Mouse (Mus musculus): ENCODE data around the gene Gm10053. TPM values are rescaled to one million over a fixed set of nuclear protein-coding genes. Genes with fewer than 3 reads are reported as not detected.
A peak's percentile ranks its signal among the peaks of the same experiment; 100 is the strongest.
"Not testable (repeated sequence)": the region's sequence is repeated elsewhere in the genome, so short reads cannot be mapped to it uniquely, and the experiment has no call there.

Gene Gm10053
- polyA plus RNA-seq (2015; fragmentation: Nextera tagmentation; extraction: Ambion mirVana) = 138 and 154 TPM in 2 replicates

- not testable (repeated sequence) for H3K27me3 ChIP-seq (replicated peaks; ENCODE audit: insufficient read depth, low read length); DNase-seq (ENCODE audit: low spot score); H3K4me2 ChIP-seq (replicated peaks; ENCODE audit: low read depth, low read length); H3K9ac ChIP-seq (replicated peaks; ENCODE audit: low read depth); H3K9me3 ChIP-seq (ENCODE audit: low read length); ATAC-seq; H3K36me3 ChIP-seq (ENCODE audit: insufficient read depth, low read length); H3K4me3 ChIP-seq (ENCODE audit: low read depth, low read length); H3K4me1 ChIP-seq (ENCODE audit: insufficient read depth, low read depth, low read length); H3K27ac ChIP-seq (ENCODE audit: low read length)
- 63% methylated on average over 23 of the region's 26 CpGs for WGBS
These were observed at the start of gene Gm10053 for GRCm38 (mm10) chr19:24875129-24875870. Gene Gm10053, plus strand, starts transcription at chr19:24875686.

DNA sequence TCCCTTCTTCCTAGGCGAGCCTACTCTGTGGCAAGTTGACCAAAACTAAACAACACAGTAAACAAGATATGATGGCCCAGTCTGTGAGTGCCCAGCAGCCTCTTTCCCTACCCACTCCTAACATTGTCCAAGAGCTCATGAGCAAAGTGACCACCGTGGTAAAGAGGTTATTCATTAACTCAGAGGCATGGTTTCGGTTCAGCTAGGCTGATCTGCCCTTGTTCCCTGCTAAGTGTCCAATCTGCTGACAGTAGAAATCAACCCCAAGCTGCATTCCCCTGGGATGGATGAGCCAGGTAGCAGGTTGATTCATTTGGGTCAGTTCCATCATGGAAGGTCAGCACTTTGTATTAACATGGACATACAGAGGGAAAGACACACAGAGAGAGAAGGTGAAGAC, 33.4 kb upstream of the Gm10053 start:
- 69% methylated on average over 3 of the region's 3 CpGs for WGBS
- no peak for DNase-seq (ENCODE audit: low spot score)
- no peak for ATAC-seq
- Histone ChIP-seq H3K27ac (ENCODE audit: low read length) (no peak overlapping the region), H3K4me2 (replicated peaks; ENCODE audit: low read depth, low read length) (no peak overlapping the region), H3K9ac (replicated peaks; ENCODE audit: low read depth) (no peak overlapping the region), H3K36me3 (ENCODE audit: insufficient read depth, low read length) (no peaks in the 10 kb centered on the region), H3K9me3 (ENCODE audit: low read length) (no peaks in the 10 kb centered on the region), H3K4me3 (ENCODE audit: low read depth, low read length) (no peak overlapping the region), H3K4me1 (ENCODE audit: insufficient read depth, low read depth, low read length) (no peaks in the 10 kb centered on the region), H3K27me3 (replicated peaks; ENCODE audit: insufficient read depth, low read length) (no peaks in the 10 kb centered on the region)
- TF ChIP-seq CTCF (IDR thresholded peaks at IDR 0.05) (no peak), EP300 (IDR thresholded peaks at IDR 0.05) (no peak)

DNA sequence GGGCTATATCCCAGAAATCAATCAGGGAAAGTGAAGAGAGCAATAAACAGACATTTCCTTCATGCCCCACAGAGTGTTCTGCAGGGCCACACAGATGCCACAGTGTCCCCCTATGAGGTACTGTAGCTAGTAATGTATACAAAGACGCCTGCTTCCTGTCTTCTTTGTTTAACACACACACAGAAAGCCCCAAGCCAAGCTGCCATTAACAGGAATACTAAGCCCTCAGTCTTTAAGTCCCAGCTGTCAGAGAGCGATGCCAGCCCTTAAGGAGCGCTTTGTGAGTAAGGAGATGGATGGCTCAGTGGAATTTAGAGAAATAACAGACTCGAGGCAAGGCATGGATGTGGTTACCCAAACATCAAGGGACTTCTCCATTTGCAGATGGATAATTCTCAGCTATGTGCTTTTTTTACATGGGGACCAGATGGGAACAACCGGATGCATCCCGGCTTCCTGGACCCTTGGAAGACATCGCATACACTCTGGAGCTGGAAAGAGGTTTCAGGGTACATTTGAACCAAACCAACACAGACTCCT, 30.4 kb upstream of the Gm10053 start:
- Histone ChIP-seq H3K4me3 (ENCODE audit: low read depth, low read length) (no peak overlapping the region), H3K9me3 (ENCODE audit: low read length) (no peaks in the 10 kb centered on the region), H3K27ac (ENCODE audit: low read length) (no peak overlapping the region), H3K27me3 (replicated peaks; ENCODE audit: insufficient read depth, low read length) (no peaks in the 10 kb centered on the region), H3K36me3 (ENCODE audit: insufficient read depth, low read length) (no peaks in the 10 kb centered on the region), H3K9ac (replicated peaks; ENCODE audit: low read depth) (no peak overlapping the region), H3K4me2 (replicated peaks; ENCODE audit: low read depth, low read length) (no peak overlapping the region), H3K4me1 (ENCODE audit: insufficient read depth, low read depth, low read length) (no peaks in the 10 kb centered on the region)
- WGBS = 32% methylated on average over 7 of the region's 7 CpGs
- TF ChIP-seq EP300 (IDR thresholded peaks at IDR 0.05) = peak; percentile 82
- no peak for TF ChIP-seq CTCF (IDR thresholded peaks at IDR 0.05)
- ATAC-seq = peak; percentile 89
- DNase-seq (ENCODE audit: low spot score) = peak; percentile 52

DNA sequence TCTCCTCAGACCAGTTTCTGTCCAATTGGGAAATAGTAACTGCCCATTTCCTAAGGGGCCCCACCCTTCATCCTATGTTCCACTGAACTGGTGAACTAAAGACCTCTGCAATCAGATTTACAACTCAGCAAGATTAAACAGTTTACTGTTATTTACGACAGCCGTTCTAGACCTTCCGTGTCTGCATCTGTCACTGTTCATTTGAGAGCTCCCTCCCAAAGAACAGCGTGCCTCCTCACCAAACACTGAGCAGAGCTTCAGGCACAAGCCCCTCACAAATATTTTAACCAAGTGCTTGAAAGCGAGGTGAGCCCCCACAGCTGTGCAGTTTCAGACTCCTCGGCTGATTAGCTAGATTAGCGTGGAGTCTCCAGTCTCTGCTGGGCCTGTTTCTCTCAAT, 27.1 kb upstream of the Gm10053 start:
- no peak for TF ChIP-seq CTCF (IDR thresholded peaks at IDR 0.05)
- peak; percentile 39; the same call in 1 of the 2 replicates for TF ChIP-seq EP300 (IDR thresholded peaks at IDR 0.05)
- Histone ChIP-seq H3K9ac (replicated peaks; ENCODE audit: low read depth) (no peak overlapping the region), H3K4me1 (ENCODE audit: insufficient read depth, low read depth, low read length) (no peaks in the 10 kb centered on the region; the same call in 1 of the 2 replicates), H3K9me3 (ENCODE audit: low read length) (no peaks in the 10 kb centered on the region), H3K27me3 (replicated peaks; ENCODE audit: insufficient read depth, low read length) (no peaks in the 10 kb centered on the region), H3K27ac (ENCODE audit: low read length) (no peak overlapping the region), H3K4me3 (ENCODE audit: low read depth, low read length) (no peak overlapping the region), H3K36me3 (ENCODE audit: insufficient read depth, low read length) (no peaks in the 10 kb centered on the region), H3K4me2 (replicated peaks; ENCODE audit: low read depth, low read length) (no peak overlapping the region)
- peak; percentile 31 for DNase-seq (ENCODE audit: low spot score)
- 0 out of 2 replicates have a peak, but pooled peaks have one; percentile 32 for ATAC-seq
- WGBS = 47% methylated on average over 7 of the region's 7 CpGs

- no peaks in the 10 kb centered on the region; the same call in 1 of the 2 replicates for H3K4me1 ChIP-seq (ENCODE audit: insufficient read depth, low read depth, low read length)
- no peak for DNase-seq (ENCODE audit: low spot score)
- TF ChIP-seq CTCF (IDR thresholded peaks at IDR 0.05) = no peak
- no peak for TF ChIP-seq EP300 (IDR thresholded peaks at IDR 0.05)
- 80% methylated on average over 2 of the region's 2 CpGs for WGBS
- no peak overlapping the region for H3K9ac ChIP-seq (replicated peaks; ENCODE audit: low read depth)
- no peaks in the 10 kb centered on the region for H3K9me3 ChIP-seq (ENCODE audit: low read length)
- no peaks in the 10 kb centered on the region for H3K36me3 ChIP-seq (ENCODE audit: insufficient read depth, low read length)
- no peak overlapping the region for H3K27ac ChIP-seq (ENCODE audit: low read length)
- H3K27me3 ChIP-seq (replicated peaks; ENCODE audit: insufficient read depth, low read length) = no peaks in the 10 kb centered on the region
- no peak overlapping the region for H3K4me3 ChIP-seq (ENCODE audit: low read depth, low read length)
- H3K4me2 ChIP-seq (replicated peaks; ENCODE audit: low read depth, low read length) = no peak overlapping the region
- no peak for ATAC-seq
These were observed 26.6 kb upstream of the Gm10053 start for GRCm38 (mm10) chr19:24848844-24849243.

GRCm38 (mm10) chr19:24851456-24852315, 23.8 kb upstream of the Gm10053 start:
- Histone ChIP-seq H3K4me3 (ENCODE audit: low read depth, low read length) (no peak overlapping the region), H3K9me3 (ENCODE audit: low read length) (no peaks in the 10 kb centered on the region), H3K36me3 (ENCODE audit: insufficient read depth, low read length) (no peaks in the 10 kb centered on the region), H3K9ac (replicated peaks; ENCODE audit: low read depth) (no peak overlapping the region), H3K4me2 (replicated peaks; ENCODE audit: low read depth, low read length) (peak overlapping the region; percentile 23), H3K27ac (ENCODE audit: low read length) (no peak overlapping the region; the same call in 1 of the 2 replicates), H3K4me1 (ENCODE audit: insufficient read depth, low read depth, low read length) (no peaks in the 10 kb centered on the region; the same call in 1 of the 2 replicates), H3K27me3 (replicated peaks; ENCODE audit: insufficient read depth, low read length) (no peaks in the 10 kb centered on the region)
- 45% methylated on average over 21 of the region's 21 CpGs for WGBS
- peak; percentile 52 for DNase-seq (ENCODE audit: low spot score)
- TF ChIP-seq EP300 (IDR thresholded peaks at IDR 0.05) = no peak
- no peak for TF ChIP-seq CTCF (IDR thresholded peaks at IDR 0.05)
- peak; percentile 52 for ATAC-seq

All from lung, postnatal 0 days (tissue).